Mouse (Mus musculus): ENCODE results near the gene Rps26. TPM values are rescaled to one million over a fixed set of nuclear protein-coding genes. Genes with fewer than 3 reads are reported as not detected.
"Not testable (repeated sequence)": the region's sequence is repeated elsewhere in the genome, so short reads cannot be mapped to it uniquely, and the experiment has no call there.

The Rps26 gene
- polyA plus RNA-seq, 1 experiment = 886 TPM

DNA sequence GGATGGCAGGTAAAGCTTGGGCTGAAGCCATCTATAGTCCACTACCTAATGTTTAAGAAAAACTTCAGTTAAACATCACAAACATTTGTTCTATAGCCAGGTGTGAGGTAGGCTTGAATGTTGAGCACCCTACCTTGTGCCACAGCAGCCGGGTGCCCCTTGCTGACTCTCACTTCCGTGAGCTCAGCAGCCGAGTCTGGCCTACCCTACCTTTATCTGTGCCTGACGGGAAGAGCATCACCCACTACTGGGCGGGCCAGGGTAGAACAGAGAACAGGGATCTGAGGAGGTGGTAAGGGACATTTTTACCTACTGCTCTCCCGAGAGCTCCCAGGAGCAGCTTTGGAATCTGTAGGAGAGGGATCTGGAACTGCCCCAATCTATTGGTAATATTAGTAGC is 16.2 kb upstream of the Rps26 start:
- Histone ChIP-seq H3K4me3 (ENCODE audit: insufficient read depth, low read length) (no peak overlapping the region), H3K27ac (ENCODE audit: insufficient read depth, low read depth, low read length) (no peak overlapping the region), H3K4me1 (ENCODE audit: control insufficient read depth, insufficient read depth, low read length) (no peaks in the 10 kb centered on the region)
- no peak for TF ChIP-seq CTCF (IDR thresholded peaks at IDR 0.05; ENCODE audit: low read depth, low read length)
- no peak for TF ChIP-seq POLR2A (IDR thresholded peaks at IDR 0.05; ENCODE audit: borderline replicate concordance, low read depth, low read length)

DNA sequence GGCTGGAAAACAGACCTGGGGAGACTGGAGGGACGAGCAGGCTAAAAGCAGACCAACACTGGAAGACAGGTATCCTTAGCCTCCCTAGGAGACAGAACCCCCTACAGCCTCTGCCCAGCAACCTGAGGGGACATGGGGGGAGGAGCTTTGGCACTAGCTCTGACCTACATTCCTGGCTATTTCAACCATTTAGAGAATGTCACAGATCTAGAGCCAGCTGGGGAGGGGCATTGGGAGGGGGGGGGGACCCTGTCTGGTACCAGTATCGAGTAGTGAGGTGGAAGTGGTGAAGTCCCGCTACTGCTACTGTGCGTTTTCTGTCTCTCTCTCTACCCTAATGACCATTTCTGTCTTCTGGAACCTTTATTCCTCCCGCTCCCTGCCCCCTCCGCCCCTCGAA is 15.3 kb upstream of the Rps26 start:
- no peak for TF ChIP-seq CTCF (IDR thresholded peaks at IDR 0.05; ENCODE audit: low read depth, low read length)
- TF ChIP-seq POLR2A (IDR thresholded peaks at IDR 0.05; ENCODE audit: borderline replicate concordance, low read depth, low read length) = no peak
- no peaks in the 10 kb centered on the region for H3K4me1 ChIP-seq (ENCODE audit: control insufficient read depth, insufficient read depth, low read length)

DNA sequence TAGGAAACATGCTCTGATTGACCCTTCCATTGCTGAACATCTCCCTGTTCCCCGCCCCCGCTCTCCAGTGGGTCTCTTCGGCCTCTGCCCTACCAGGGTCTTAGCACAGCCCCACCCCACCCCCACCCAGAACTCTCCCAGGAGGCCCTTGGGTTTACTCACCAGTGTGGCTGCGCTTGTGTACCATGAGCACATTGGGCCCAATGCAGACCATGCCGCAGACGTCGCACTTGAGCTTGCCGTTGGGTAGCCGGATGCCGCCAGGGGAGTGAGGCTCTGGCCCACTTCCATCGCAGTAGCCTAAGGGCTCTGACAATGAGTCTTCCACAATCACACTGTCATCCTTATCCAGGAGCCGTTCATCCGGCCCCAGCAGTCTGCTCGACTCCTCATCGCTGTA is 14.3 kb upstream of the Rps26 start:
- H3K27ac ChIP-seq (ENCODE audit: insufficient read depth, low read depth, low read length) = no peak overlapping the region

More for the DNA sequence above, 15.3 kb upstream of the Rps26 start:
- Histone ChIP-seq H3K4me3 (ENCODE audit: insufficient read depth, low read length) (no peak overlapping the region), H3K27ac (ENCODE audit: insufficient read depth, low read depth, low read length) (no peak overlapping the region)

DNA sequence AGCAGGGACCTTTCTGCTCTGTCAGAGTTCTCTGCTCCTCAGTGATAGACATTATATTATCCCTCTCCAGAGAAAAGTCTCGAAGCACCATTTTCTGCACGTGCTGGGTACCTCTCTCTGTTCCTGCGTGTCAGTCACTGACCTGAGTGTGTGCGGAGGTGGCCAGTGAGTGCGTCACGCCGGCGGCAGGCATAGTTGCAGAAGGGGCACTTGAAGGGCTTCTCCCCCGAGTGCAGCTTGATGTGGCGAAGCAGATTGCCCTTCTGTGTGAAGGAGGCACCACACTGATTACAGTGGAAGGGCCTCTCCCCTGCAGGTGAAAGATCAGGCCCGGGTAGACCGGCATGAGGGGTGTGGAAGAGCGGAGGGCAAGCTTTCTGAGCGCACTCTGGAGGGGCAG is 13.5 kb upstream of the Rps26 start:
- TF ChIP-seq POLR2A (IDR thresholded peaks at IDR 0.05; ENCODE audit: borderline replicate concordance, low read depth, low read length) = no peak
- TF ChIP-seq CTCF (IDR thresholded peaks at IDR 0.05; ENCODE audit: low read depth, low read length) = no peak

More for the DNA sequence above, 14.3 kb upstream of the Rps26 start:
- Histone ChIP-seq H3K4me1 (ENCODE audit: control insufficient read depth, insufficient read depth, low read length) (no peaks in the 10 kb centered on the region), H3K4me3 (ENCODE audit: insufficient read depth, low read length) (no peak overlapping the region)
- TF ChIP-seq POLR2A (IDR thresholded peaks at IDR 0.05; ENCODE audit: borderline replicate concordance, low read depth, low read length) (no peak), CTCF (IDR thresholded peaks at IDR 0.05; ENCODE audit: low read depth, low read length) (no peak)

DNA sequence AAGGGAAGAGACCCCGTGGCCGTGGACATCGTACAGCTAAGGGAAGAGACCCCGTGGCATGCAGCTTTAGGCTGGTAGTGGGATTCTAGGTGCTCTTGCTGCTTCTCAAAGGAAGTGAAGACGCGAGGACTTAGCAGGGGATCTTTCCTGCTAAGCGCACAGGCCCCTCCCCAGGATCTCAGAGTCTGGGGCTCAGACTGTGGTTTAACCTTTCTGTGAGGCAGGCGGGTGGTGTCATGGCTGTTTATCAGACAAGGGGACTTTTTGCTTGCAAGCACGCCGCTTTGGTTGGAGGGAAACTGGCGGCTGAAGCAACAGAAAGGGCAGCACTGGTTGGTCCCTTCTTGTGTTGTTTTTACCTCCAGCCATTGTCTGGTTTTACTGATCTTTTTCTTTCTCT is 10.5 kb upstream of the Rps26 start:
- TF ChIP-seq CTCF (IDR thresholded peaks at IDR 0.05; ENCODE audit: low read depth, low read length) (no peak), POLR2A (IDR thresholded peaks at IDR 0.05; ENCODE audit: borderline replicate concordance, low read depth, low read length) (no peak)
- H3K4me3 ChIP-seq (ENCODE audit: insufficient read depth, low read length) = peak overlapping the region; percentile 11; the same call in 1 of the 2 replicates
- H3K27ac ChIP-seq (ENCODE audit: insufficient read depth, low read depth, low read length) = no peak overlapping the region
- no peaks in the 10 kb centered on the region for H3K4me1 ChIP-seq (ENCODE audit: control insufficient read depth, insufficient read depth, low read length)

More for the DNA sequence above, 13.5 kb upstream of the Rps26 start:
- H3K27ac ChIP-seq (ENCODE audit: insufficient read depth, low read depth, low read length) = no peak overlapping the region
- H3K4me1 ChIP-seq (ENCODE audit: control insufficient read depth, insufficient read depth, low read length) = no peaks in the 10 kb centered on the region
- no peak overlapping the region for H3K4me3 ChIP-seq (ENCODE audit: insufficient read depth, low read length)

DNA sequence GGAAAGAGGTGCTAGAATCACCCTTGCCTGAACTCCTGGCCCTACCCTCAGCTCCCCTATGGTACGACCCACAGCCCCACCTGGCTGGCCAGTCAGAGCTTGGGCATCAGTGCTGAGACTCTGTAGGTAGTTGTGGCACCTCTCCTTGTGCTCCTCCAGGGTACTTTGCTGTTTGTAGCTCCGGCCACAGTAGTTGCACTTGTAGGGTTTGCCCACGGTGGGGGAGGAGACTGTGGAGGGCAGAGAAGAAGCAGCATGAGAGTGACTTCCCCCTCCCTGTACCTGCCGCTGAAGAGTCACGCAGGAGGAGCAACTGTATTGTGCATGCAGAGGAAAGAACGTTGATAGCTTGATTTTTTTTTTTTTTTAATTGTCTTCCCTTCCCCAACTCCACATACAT is 10.0 kb upstream of the Rps26 start:
- H3K4me3 ChIP-seq (ENCODE audit: insufficient read depth, low read length) = no peak overlapping the region

DNA sequence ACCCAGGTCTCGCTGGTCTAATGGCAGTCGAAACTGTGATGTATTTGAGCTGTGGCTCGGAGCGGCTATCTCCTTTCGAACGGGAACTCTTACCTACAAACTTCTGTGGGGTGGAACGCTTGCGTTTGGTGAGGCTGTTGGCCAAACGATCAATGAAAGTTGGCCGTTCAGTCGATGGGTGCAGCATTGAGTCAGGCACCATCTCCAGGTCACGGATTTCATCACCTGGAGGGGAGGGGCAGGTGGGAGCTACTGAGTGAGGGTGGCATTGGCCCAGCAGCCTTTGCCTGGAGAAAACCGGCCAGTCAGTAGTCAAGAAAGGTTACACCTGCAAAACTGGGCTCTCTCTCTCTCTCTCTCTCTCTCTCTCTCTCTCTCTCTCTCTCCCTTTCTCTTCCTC is 9.2 kb upstream of the Rps26 start:
- TF ChIP-seq POLR2A (IDR thresholded peaks at IDR 0.05; ENCODE audit: borderline replicate concordance, low read depth, low read length) (no peak), CTCF (IDR thresholded peaks at IDR 0.05; ENCODE audit: low read depth, low read length) (no peak)
- Histone ChIP-seq H3K27ac (ENCODE audit: insufficient read depth, low read depth, low read length) (no peak overlapping the region), H3K4me3 (ENCODE audit: insufficient read depth, low read length) (no peak overlapping the region)

More for the DNA sequence above, 10.0 kb upstream of the Rps26 start:
- Histone ChIP-seq H3K4me1 (ENCODE audit: control insufficient read depth, insufficient read depth, low read length) (no peaks in the 10 kb centered on the region), H3K27ac (ENCODE audit: insufficient read depth, low read depth, low read length) (no peak overlapping the region)
- TF ChIP-seq POLR2A (IDR thresholded peaks at IDR 0.05; ENCODE audit: borderline replicate concordance, low read depth, low read length) = no peak
- TF ChIP-seq CTCF (IDR thresholded peaks at IDR 0.05; ENCODE audit: low read depth, low read length) = no peak

DNA sequence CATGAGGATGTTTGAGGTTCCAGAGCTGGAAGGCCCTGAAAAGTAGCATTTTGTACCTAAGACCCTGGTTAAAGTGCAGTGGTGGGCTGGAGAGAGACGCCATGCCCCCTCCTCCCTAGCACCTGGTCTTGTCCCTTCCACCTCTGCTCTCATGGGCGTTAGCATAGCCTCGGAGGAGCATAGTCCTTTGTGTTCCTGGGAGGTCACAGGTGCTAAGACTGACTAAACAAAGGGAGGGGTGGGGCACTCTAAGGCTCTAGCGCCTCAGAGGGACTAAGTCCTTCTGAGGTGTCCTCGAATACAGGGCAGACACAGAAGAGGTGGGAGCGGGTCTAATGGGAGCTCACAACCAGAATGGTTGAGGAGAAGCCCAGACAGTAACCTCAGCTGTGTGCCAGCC is 5.0 kb upstream of the Rps26 start:
- Histone ChIP-seq H3K27ac (ENCODE audit: insufficient read depth, low read depth, low read length) (no peak overlapping the region), H3K4me1 (ENCODE audit: control insufficient read depth, insufficient read depth, low read length) (peaks cover 10% of the 10 kb centered on the region), H3K4me3 (ENCODE audit: insufficient read depth, low read length) (no peak overlapping the region)
- TF ChIP-seq POLR2A (IDR thresholded peaks at IDR 0.05; ENCODE audit: borderline replicate concordance, low read depth, low read length) = no peak
- TF ChIP-seq CTCF (IDR thresholded peaks at IDR 0.05; ENCODE audit: low read depth, low read length) = no peak

More for the DNA sequence above, 9.2 kb upstream of the Rps26 start:
- H3K4me1 ChIP-seq (ENCODE audit: control insufficient read depth, insufficient read depth, low read length) = no peaks in the 10 kb centered on the region

DNA sequence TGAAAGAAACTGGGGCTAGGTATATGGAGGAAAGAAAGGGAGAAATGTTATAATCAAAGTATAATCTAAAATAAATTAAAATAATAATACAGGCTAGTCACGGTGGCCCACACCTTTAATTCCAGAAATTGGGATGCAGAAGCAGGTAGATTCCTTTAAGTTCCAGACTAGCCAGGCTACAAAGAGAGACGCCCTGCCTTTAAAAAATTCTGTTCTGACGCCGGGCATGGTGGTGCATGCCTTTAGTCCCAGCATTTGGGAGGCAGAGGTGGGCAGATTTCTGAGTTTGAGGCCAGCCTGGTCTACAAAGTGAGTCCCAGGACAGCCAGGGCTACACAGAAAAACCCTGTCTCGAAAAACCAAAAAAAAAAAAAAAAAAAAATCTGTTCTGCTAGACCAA is 3.8 kb upstream of the Rps26 start:
- not testable (repeated sequence) for H3K27ac ChIP-seq (ENCODE audit: insufficient read depth, low read depth, low read length); H3K4me3 ChIP-seq (ENCODE audit: insufficient read depth, low read length); H3K4me1 ChIP-seq (ENCODE audit: control insufficient read depth, insufficient read depth, low read length)

DNA sequence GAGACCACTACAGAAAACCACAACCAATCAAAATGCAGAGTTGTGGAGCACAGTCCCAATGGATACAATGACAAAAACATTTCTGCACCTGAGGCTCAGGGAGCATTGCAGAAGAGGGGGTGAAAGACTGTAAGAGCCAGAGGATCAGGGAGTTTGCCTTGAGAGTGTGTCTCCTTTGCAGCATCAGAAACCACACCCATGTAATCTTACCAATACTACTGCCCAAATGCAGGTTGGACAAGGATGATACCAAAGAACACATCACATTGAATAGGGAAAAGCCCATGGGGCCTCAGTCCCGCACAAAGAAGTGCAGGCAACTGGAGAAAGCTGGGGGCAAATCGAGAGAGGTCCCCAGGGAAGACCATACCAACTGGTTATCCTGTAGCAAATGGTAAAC is 3.2 kb upstream of the Rps26 start:
- no peak overlapping the region for H3K27ac ChIP-seq (ENCODE audit: insufficient read depth, low read depth, low read length)
- peaks cover 10% of the 10 kb centered on the region for H3K4me1 ChIP-seq (ENCODE audit: control insufficient read depth, insufficient read depth, low read length)
- TF ChIP-seq POLR2A (IDR thresholded peaks at IDR 0.05; ENCODE audit: borderline replicate concordance, low read depth, low read length) (no peak), CTCF (IDR thresholded peaks at IDR 0.05; ENCODE audit: low read depth, low read length) (no peak)
- H3K4me3 ChIP-seq (ENCODE audit: insufficient read depth, low read length) = no peak overlapping the region

All from bone marrow macrophage, adult 2 months (primary cell).